Mouse (Mus musculus) neural tube, embryonic 10.5 days (tissue): Measurements from ENCODE around the gene Phgr1.

Source experiments
- DNase-seq: peaks from one replicate; pipeline ENCODE4 v3.0.0-alpha.2; 2017; ENCODE audit warnings: low spot score; ENCODE audit errors: extremely low spot score

Gene Phgr1

GRCm38 (mm10) chr2:118750476-118750875 is 22.1 kb upstream of the Phgr1 start:
- DNase-seq = no peak

GRCm38 (mm10) chr2:118751896-118752791 is 20.4 kb upstream of the Phgr1 start:
- no peak for DNase-seq

GRCm38 (mm10) chr2:118752792-118753108 is 19.8 kb upstream of the Phgr1 start:
- no peak for DNase-seq

- DNase-seq = no peak
These were observed 18.4 kb upstream of the Phgr1 start for GRCm38 (mm10) chr2:118754143-118754542.

GRCm38 (mm10) chr2:118755407-118755806 is 17.2 kb upstream of the Phgr1 start:
- no peak for DNase-seq

GRCm38 (mm10) chr2:118756103-118756502 is 16.5 kb upstream of the Phgr1 start:
- no peak for DNase-seq

GRCm38 (mm10) chr2:118759828-118760227 is 12.7 kb upstream of the Phgr1 start:
- DNase-seq = peak; percentile 65

- DNase-seq = no peak
These were observed 12.1 kb upstream of the Phgr1 start for GRCm38 (mm10) chr2:118760311-118761025.

- no peak for DNase-seq
These were observed 11.2 kb upstream of the Phgr1 start for GRCm38 (mm10) chr2:118761358-118761757.

GRCm38 (mm10) chr2:118761906-118762783 is 10.4 kb upstream of the Phgr1 start, which contains the start of gene Ccdc9b:
TSS of gene Ccdc9b (minus strand) at chr2:118762661.
- peak; percentile 68 for DNase-seq

GRCm38 (mm10) chr2:118762784-118763148 is 9.8 kb upstream of the Phgr1 start:
- DNase-seq = no peak

GRCm38 (mm10) chr2:118763469-118763868 is 9.1 kb upstream of the Phgr1 start:
- no peak for DNase-seq

GRCm38 (mm10) chr2:118764094-118764831 is 8.3 kb upstream of the Phgr1 start:
- peak; percentile 54 for DNase-seq

- no peak for DNase-seq
These were observed 7.7 kb upstream of the Phgr1 start for GRCm38 (mm10) chr2:118764875-118765274.

GRCm38 (mm10) chr2:118766041-118767033 is 6.2 kb upstream of the Phgr1 start:
- no peak for DNase-seq

- DNase-seq = no peak
These were observed 2.0 kb downstream of the Phgr1 start for GRCm38 (mm10) chr2:118774536-118774935.

- no peak for DNase-seq
These were observed 2.8 kb downstream of the Phgr1 start for GRCm38 (mm10) chr2:118775396-118775795.

GRCm38 (mm10) chr2:118775846-118776245 is 3.3 kb downstream of the Phgr1 start:
- DNase-seq = no peak

GRCm38 (mm10) chr2:118776295-118776694 is 3.7 kb downstream of the Phgr1 start:
- no peak for DNase-seq

- DNase-seq = no peak
These were observed 5.8 kb downstream of the Phgr1 start for GRCm38 (mm10) chr2:118778418-118778817.
